Mouse (Mus musculus) cerebellum, adult 2 months (tissue): ENCODE data around the gene Plekhh2.

Source experiments
- CTCF ChIP-seq: fragments of 200-500 bp; IDR thresholded peaks from 2 replicates; pipeline ENCODE4 v1.5.1; 2011; ENCODE audit warnings: low read depth, mild to moderate bottlenecking, control low read depth, low read length, moderate library complexity, borderline replicate concordance; ENCODE audit not compliant: insufficient read depth
- POLR2A ChIP-seq: fragments of 200-500 bp; IDR thresholded peaks from 2 replicates; pipeline ENCODE4 v1.6.1; 2011; ENCODE audit warnings: low read length, control low read depth, borderline replicate concordance; ENCODE audit not compliant: insufficient read depth

GRCm38 (mm10) chr17:84465753-84466608 lies 45.7 kb upstream of the Plekhh2 start, which contains the start of gene Thada:
- peak; percentile 75; the same call in 1 of the 2 replicates for TF ChIP-seq POLR2A
- TF ChIP-seq CTCF: no peak
